12 mouse cellular contexts compared by ENCODE assay signal in the genomic region with DNA sequence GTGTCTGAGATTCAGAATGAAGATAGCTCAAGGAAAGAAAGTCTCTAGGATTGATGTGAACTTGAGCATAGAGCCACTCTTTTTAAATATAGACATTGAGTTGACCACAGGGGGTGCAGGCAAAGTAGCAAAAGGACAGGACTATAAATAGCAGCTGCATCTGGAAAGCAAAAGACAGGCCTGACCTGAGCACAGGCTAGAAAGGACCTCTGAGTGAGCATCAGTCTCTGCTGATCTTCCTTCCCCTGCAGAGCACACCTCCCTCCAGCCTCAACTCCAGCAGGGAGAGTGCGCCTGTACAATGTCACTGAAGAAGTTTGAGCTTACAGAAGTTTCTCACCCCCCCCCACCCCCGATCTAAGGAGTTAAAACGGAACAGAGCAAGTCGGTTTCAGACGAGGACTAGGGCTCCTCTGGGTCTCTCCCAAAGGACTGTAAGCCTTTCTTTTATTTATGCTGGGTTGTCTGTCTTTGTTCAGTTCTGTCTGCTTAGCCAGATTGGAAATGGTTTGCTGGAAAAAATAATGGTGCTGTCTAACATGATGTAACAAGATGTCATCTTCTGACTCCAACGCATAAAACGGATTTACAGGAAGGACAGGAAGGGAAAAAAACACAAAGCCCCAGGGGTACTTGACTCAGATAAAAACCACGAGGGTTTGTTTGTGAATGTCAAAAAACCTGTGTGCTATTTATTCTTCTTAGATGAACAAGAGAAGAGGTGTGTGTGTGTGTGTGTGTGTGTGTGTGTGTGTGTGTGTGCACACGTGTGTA. TPM values are rescaled to one million over a fixed set of nuclear protein-coding genes. Genes with fewer than 3 reads are reported as not detected.
DNase-seq lines count a peak whose midpoint lies in the region; ATAC-seq and TF ChIP-seq lines count a peak whose summit lies in the region.
"Had no signal": no experiment of that assay in that cellular context is flagged by ENCODE, and none has a peak within 500 bp of the region (broad histone marks: within the 10 kb centered on the region; RNA-seq: fewer than 3 reads in every experiment).

No protein-coding gene starts in this region.

- ATAC-seq in kidney, embryonic 14.5 days (ENCODE audit: low FRiP score, low TSS enrichment), result no peak
- 0 out of 2 replicates have a peak, but pooled peaks have one; percentile 8 for ATAC-seq in G1E (ENCODE audit: extremely low read depth, insufficient number of reproducible peaks, low FRiP score, poor library complexity, severe bottlenecking)
- ATAC-seq in embryonic facial prominence, embryonic 13.5 days (ENCODE audit: insufficient number of reproducible peaks, insufficient read depth, low FRiP score, low TSS enrichment, low read depth), result no peak
- ATAC-seq in stomach, embryonic 15.5 days (ENCODE audit: insufficient read depth, low FRiP score, low read depth), result peak; percentile 50; the same call in 1 of the 2 replicates
- ATAC-seq in cerebellum, adult (ENCODE audit: insufficient number of reproducible peaks, low FRiP score, low TSS enrichment), result no peak

- H3K9ac ChIP-seq in kidney, embryonic 14.5 days (ENCODE audit: low read depth, low read length), result no peak overlapping the region
- no peak overlapping the region for H3K9ac ChIP-seq in embryonic facial prominence, embryonic 13.5 days
- no peak overlapping the region for H3K9ac ChIP-seq in stomach, embryonic 15.5 days
- H3K9ac ChIP-seq: limb, embryonic 15.5 days; lung, embryonic 15.5 days had no signal

- DNase-seq in kidney, adult 8-10 months, result no peak
- no peak for DNase-seq in G1E (ENCODE audit: low spot score)
- no peak for DNase-seq in cerebellum, postnatal 25 days
- DNase-seq: cerebellum, adult 9-10 months had no signal

- no peak overlapping the region for H3K4me2 ChIP-seq in kidney, embryonic 14.5 days (replicated peaks; ENCODE audit: low read depth, low read length)
- H3K4me2 ChIP-seq in embryonic facial prominence, embryonic 13.5 days, result no peak overlapping the region
- H3K4me2 ChIP-seq in stomach, embryonic 15.5 days, result no peak overlapping the region
- H3K4me2 ChIP-seq: limb, embryonic 15.5 days; lung, embryonic 15.5 days had no signal

- H3K9me3 ChIP-seq in kidney, embryonic 14.5 days (ENCODE audit: control insufficient read depth, low read length), result no peaks in the 10 kb centered on the region
- H3K9me3 ChIP-seq in G1E (replicated peaks), result no peaks in the 10 kb centered on the region
- no peaks in the 10 kb centered on the region for H3K9me3 ChIP-seq in embryonic facial prominence, embryonic 13.5 days
- no peaks in the 10 kb centered on the region for H3K9me3 ChIP-seq in stomach, embryonic 15.5 days
- H3K9me3 ChIP-seq: limb, embryonic 15.5 days; lung, embryonic 15.5 days; megakaryocyte, embryonic 14.5 days had no signal

- H3K4me1 ChIP-seq in kidney, embryonic 14.5 days (ENCODE audit: control insufficient read depth, insufficient read depth, low read length), result 0 out of 2 replicates have a peak, but pooled peaks cover 5% of the 10 kb centered on the region
- H3K4me1 ChIP-seq in G1E (ENCODE audit: insufficient read depth, low read depth, low read length), result peaks cover 8% of the 10 kb centered on the region
- peaks cover 28% of the 10 kb centered on the region for H3K4me1 ChIP-seq in embryonic facial prominence, embryonic 13.5 days
- H3K4me1 ChIP-seq in stomach, embryonic 15.5 days, result no peaks in the 10 kb centered on the region; the same call in 1 of the 2 replicates

- WGBS in kidney, embryonic 14.5 days, result 42% methylated on average over 9 of the region's 9 CpGs
- WGBS in embryonic facial prominence, embryonic 13.5 days, result 25% methylated on average over 9 of the region's 9 CpGs
- WGBS in stomach, embryonic 15.5 days, result 26% methylated on average over 9 of the region's 9 CpGs

- no peak overlapping the region for H3K4me3 ChIP-seq in kidney, embryonic 14.5 days (ENCODE audit: low read length)
- H3K4me3 ChIP-seq in G1E (ENCODE audit: low read depth, low read length), result no peak overlapping the region
- H3K4me3 ChIP-seq in embryonic facial prominence, embryonic 13.5 days, result no peak overlapping the region
- H3K4me3 ChIP-seq in stomach, embryonic 15.5 days (replicated peaks), result no peak overlapping the region
- H3K4me3 ChIP-seq: layer of hippocampus, adult 2 months; limb, embryonic 15.5 days; lung, embryonic 15.5 days; megakaryocyte, embryonic 14.5 days had no signal

- no peaks in the 10 kb centered on the region for H3K36me3 ChIP-seq in kidney, embryonic 14.5 days (ENCODE audit: control insufficient read depth, insufficient read depth, low read length)
- no peaks in the 10 kb centered on the region for H3K36me3 ChIP-seq in G1E (replicated peaks)
- no peaks in the 10 kb centered on the region for H3K36me3 ChIP-seq in embryonic facial prominence, embryonic 13.5 days
- H3K36me3 ChIP-seq in stomach, embryonic 15.5 days, result no peaks in the 10 kb centered on the region
- H3K36me3 ChIP-seq: limb, embryonic 15.5 days; lung, embryonic 15.5 days had no signal

- H3K27me3 ChIP-seq in kidney, embryonic 14.5 days (ENCODE audit: control insufficient read depth, insufficient read depth, low read length), result no peaks in the 10 kb centered on the region
- H3K27me3 ChIP-seq in G1E (ENCODE audit: insufficient read depth, low read length), result peaks cover 22% of the 10 kb centered on the region
- no peaks in the 10 kb centered on the region for H3K27me3 ChIP-seq in embryonic facial prominence, embryonic 13.5 days
- no peaks in the 10 kb centered on the region for H3K27me3 ChIP-seq in stomach, embryonic 15.5 days (replicated peaks)
- H3K27me3 ChIP-seq: limb, embryonic 15.5 days; lung, embryonic 15.5 days; megakaryocyte, embryonic 14.5 days had no signal

- TF ChIP-seq CTCF in G1E (IDR thresholded peaks at IDR 0.05; ENCODE audit: low read depth, low read length), result no peak

- peak overlapping the region; percentile 37; the same call in 1 of the 2 replicates for H3K27ac ChIP-seq in kidney, embryonic 14.5 days (ENCODE audit: low read depth, low read length)
- peak overlapping the region; percentile 86; the same call in 1 of the 2 replicates for H3K27ac ChIP-seq in embryonic facial prominence, embryonic 13.5 days
- no peak overlapping the region; the same call in 1 of the 2 replicates for H3K27ac ChIP-seq in stomach, embryonic 15.5 days
- H3K27ac ChIP-seq: layer of hippocampus, adult 2 months; limb, embryonic 15.5 days; lung, embryonic 15.5 days had no signal

RNA-seq across cellular contexts. Expression of a gene that starts 26.2 kb away (rescaled TPM):
- 13.6 and 24.9 TPM in 2 replicates for polyA plus RNA-seq in kidney, embryonic 14.5 days (2014; fragmentation: Nextera tagmentation; extraction: Ambion mirVana)
- total RNA-seq in G1E (2014; fragmentation: Nextera tagmentation), result 25.1 and 48.8 TPM in 2 replicates
- 10.0 and 11.8 TPM in 2 replicates for total RNA-seq in G1E (2017)
- 1.4 and 5.6 TPM in 2 replicates for polyA plus RNA-seq in G1E (2012)
- polyA plus RNA-seq in embryonic facial prominence, embryonic 13.5 days (2015; fragmentation: Nextera tagmentation; extraction: Ambion mirVana), result 10.4 and 10.6 TPM in 2 replicates
- polyA plus RNA-seq in stomach, embryonic 15.5 days (2015; fragmentation: Nextera tagmentation; extraction: Ambion mirVana), result 11.3 and 17.3 TPM in 2 replicates

Comparison
In these comparisons a context has a peak if more than half of its experiments do, and no peak if none do; other contexts are left out.
1. ATAC-seq: peak in G1E (single experiment) and stomach, embryonic 15.5 days (single experiment); none in kidney, embryonic 14.5 days (single experiment), embryonic facial prominence, embryonic 13.5 days (single experiment) and cerebellum, adult (single experiment).